Mouse (Mus musculus): ENCODE data around the gene Otop2.

DNA sequence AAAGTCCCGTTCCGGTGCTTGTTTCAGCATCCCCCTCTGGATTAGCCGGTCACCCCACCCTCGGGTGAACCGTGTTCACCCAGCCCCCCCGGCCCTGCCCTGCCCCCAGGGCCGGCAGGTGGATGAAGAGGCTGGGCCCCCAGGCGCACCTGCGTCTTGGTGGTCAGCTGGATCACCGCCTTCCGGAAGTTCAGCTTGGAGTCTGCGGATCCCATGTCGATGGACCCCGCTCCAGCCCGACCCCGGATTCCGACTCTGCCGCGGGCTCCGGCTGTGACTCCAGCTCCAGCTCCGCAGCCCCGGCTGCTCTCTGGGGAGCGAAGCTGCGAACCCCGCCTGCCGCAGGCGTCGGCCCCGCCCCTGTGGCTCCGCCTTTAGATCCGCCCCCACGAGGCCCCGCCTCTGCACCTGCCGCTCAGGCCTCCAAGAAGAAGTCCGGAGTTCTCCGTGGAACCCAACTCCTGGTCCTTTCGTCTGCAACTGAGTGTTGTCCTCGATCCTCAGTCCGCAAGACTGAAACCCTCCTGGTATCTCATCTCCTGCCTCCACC is 60.5 kb downstream of the Otop2 start, which contains the start of gene Hid1:
- TF ChIP-seq CTCF (IDR thresholded peaks at IDR 0.05) (no peak), EP300 (IDR thresholded peaks at IDR 0.05) (no peak)

Data from lung, postnatal 0 days (tissue).